Mouse (Mus musculus): ENCODE data around the gene Nhlh1. TPM values are rescaled to one million over a fixed set of nuclear protein-coding genes. Genes with fewer than 3 reads are reported as not detected.

The Nhlh1 gene
- polyA plus RNA-seq, 1 experiment from 2014 or later = not detected

DNA sequence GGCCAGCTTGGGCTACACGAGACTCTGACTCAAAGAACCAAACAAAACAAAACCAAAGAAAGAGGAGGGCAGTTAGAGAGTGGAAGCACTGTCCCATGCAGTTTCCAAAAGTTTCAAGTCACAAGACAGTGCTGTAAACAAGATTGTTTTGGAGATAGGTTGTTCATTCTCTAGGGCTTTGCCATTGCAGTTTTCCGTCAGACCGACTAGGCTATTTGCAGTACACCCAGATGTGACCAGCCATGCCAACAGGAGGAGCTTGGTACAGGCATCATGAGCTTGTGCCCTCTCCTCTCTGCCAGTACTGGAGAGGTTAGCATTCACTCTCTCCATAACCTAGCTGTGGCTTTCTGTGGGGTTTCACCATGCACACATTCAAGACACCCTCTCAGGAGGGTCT, 36.1 kb upstream of the Nhlh1 start:
- WGBS = 43% methylated on average over 3 of the region's 3 CpGs
- no peak overlapping the region for H3K4me3 ChIP-seq (replicated peaks; ENCODE audit: low read depth, low read length)
- ATAC-seq (replicated peaks; ENCODE audit: low FRiP score, low read depth) = peak; percentile 72
- no peaks in the 10 kb centered on the region for H3K4me1 ChIP-seq (replicated peaks; ENCODE audit: insufficient read depth, low read length)
- DNase-seq (ENCODE audit: low spot score) = peak; percentile 22
- peaks cover 69% of the 10 kb centered on the region for H3K36me3 ChIP-seq (ENCODE audit: insufficient read depth, low read length)
- no peak overlapping the region for H3K4me2 ChIP-seq (ENCODE audit: low read length)
- no peaks in the 10 kb centered on the region for H3K9me3 ChIP-seq (replicated peaks; ENCODE audit: low read length)
- peak overlapping the region; percentile 38 for H3K27ac ChIP-seq
- H3K9ac ChIP-seq (ENCODE audit: low read depth, low read length) = no peak overlapping the region
- no peaks in the 10 kb centered on the region for H3K27me3 ChIP-seq (ENCODE audit: insufficient read depth, low read length)
- TF ChIP-seq CTCF (IDR thresholded peaks at IDR 0.05; ENCODE audit: low read depth) = no peak

DNA sequence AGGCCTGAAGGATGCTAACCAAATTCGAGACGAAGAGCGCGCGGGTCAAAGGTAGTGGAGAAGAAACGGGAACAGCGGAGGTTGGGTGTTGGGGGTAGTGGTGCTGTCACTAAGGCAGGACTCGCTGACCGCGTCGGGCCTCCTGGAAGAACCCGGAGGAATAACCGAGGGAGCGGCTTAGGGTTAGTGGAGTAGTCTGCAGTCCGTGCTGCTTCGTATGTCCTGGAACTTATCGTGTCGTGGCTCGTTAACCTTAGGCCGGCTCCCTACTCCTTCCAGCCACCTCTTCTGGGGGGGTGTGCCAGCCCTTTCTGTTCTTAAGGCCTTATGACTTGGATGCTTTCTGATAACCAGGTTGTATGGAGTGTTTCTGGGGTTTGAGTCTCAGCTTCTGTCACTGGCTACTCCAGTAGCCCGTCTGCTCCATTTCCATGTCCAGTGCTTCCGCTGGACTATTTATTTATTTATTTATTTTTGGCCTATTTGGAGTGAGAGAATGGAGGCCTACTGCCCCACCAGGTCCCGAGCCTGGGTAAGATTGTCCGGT, 25.6 kb upstream of the Nhlh1 start:
- Histone ChIP-seq H3K27me3 (ENCODE audit: insufficient read depth, low read length) (no peaks in the 10 kb centered on the region), H3K4me1 (replicated peaks; ENCODE audit: insufficient read depth, low read length) (peaks cover 8% of the 10 kb centered on the region; the same call in 1 of the 2 replicates), H3K27ac (peak overlapping the region; percentile 82), H3K9ac (ENCODE audit: low read depth, low read length) (peak overlapping the region; percentile 90), H3K4me2 (ENCODE audit: low read length) (peak overlapping the region; percentile 70), H3K9me3 (replicated peaks; ENCODE audit: low read length) (no peaks in the 10 kb centered on the region), H3K4me3 (replicated peaks; ENCODE audit: low read depth, low read length) (peak overlapping the region; percentile 96), H3K36me3 (ENCODE audit: insufficient read depth, low read length) (peaks cover 11% of the 10 kb centered on the region)
- under 1% methylated on average over 24 of the region's 24 CpGs for WGBS
- DNase-seq (ENCODE audit: low spot score) (peak; percentile 59), ATAC-seq (replicated peaks; ENCODE audit: low FRiP score, low read depth) (peak; percentile 34; the same call in 1 of the 2 replicates)
- TF ChIP-seq CTCF (IDR thresholded peaks at IDR 0.05; ENCODE audit: low read depth) = no peak

DNA sequence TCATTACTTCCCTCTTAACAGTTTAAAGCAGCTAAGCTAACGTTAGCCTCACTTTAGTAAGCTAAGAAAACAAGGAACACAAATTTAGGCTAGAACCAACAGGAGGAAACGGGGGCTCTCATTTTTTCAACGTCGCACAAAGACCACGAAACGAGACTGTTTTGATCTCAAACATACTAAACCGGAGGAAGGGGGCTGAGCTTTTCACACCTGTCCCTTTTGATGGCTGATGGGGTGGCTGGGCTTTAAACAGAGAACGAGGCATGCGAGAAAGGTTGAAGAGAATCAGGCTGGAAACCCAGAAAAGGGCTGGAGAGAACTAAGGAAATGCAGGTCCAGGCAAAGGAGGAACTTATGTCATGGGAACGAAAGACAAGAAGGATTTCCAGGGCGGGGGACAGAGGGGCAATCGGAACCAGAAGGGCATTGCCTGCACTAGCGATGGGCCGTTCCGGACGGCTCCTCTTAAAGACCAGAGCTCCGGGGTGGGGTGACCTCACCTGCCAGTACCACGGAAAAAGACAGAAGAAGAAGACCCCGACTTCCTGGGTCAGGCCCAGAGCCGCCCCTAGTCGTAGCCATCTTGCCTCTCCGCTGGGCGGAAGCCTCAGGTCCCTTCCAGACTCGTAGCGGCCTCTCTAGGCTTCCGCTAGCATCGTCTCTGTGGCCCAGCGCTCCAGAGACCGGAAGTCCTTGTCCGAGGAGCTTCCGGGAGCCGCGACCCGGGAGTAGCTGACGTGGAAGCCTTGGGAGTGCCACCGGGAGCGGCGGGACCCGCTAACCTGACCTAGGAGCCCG, 24.9 kb upstream of the Nhlh1 start, which contains the start of the genes Copa and Ncstn:
Gene Copa (plus strand): TSS at position 429 of the 798 bp plus-strand sequence.
Gene Ncstn (minus strand): TSS at position 695 of the 798 bp plus-strand sequence.
- Histone ChIP-seq H3K27ac (peak within 1 kb of the TSS; percentile 82), H3K4me1 (replicated peaks; ENCODE audit: insufficient read depth, low read length) (peaks cover 8% of the 10 kb centered on the region; the same call in 1 of the 2 replicates), H3K27me3 (ENCODE audit: insufficient read depth, low read length) (no peaks in the 10 kb centered on the region), H3K9me3 (replicated peaks; ENCODE audit: low read length) (no peaks in the 10 kb centered on the region), H3K4me2 (ENCODE audit: low read length) (peak within 1 kb of the TSS; percentile 70), H3K36me3 (ENCODE audit: insufficient read depth, low read length) (peaks cover 12% of the 10 kb centered on the region), H3K9ac (ENCODE audit: low read depth, low read length) (peak within 1 kb of the TSS; percentile 90), H3K4me3 (replicated peaks; ENCODE audit: low read depth, low read length) (peak within 1 kb of the TSS; percentile 96)
- ATAC-seq (replicated peaks; ENCODE audit: low FRiP score, low read depth) (peak; percentile 97), DNase-seq (ENCODE audit: low spot score) (peak; percentile 98)
- peak; percentile 44 for TF ChIP-seq CTCF (IDR thresholded peaks at IDR 0.05; ENCODE audit: low read depth)
- under 1% methylated on average over 40 of the region's 40 CpGs for WGBS

DNA sequence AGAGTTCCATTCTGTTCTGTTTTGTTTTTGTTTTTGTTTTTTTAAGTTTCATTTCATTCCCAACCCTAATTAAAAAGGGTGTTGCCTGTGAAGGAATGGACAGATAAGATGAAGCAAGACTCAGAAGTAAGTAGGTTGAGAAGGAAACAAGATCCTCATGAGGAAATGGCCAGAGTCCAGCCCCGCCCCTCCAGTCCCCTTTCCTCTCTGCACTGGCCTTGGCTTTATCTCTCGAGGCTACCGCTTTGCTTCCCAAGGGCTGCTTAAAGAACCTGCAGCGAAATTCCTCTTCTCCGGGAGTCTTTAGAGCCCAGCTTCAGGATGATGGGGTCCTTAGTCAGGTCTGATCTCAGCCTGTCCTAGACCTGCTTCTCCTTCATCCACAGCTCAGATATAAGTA, 20.6 kb upstream of the Nhlh1 start:
- 67% methylated on average over 5 of the region's 5 CpGs for WGBS
- Histone ChIP-seq H3K27ac (no peak overlapping the region), H3K4me2 (ENCODE audit: low read length) (no peak overlapping the region), H3K4me3 (replicated peaks; ENCODE audit: low read depth, low read length) (no peak overlapping the region), H3K9ac (ENCODE audit: low read depth, low read length) (no peak overlapping the region), H3K9me3 (replicated peaks; ENCODE audit: low read length) (no peaks in the 10 kb centered on the region), H3K27me3 (ENCODE audit: insufficient read depth, low read length) (no peaks in the 10 kb centered on the region), H3K36me3 (ENCODE audit: insufficient read depth, low read length) (peaks cover 46% of the 10 kb centered on the region), H3K4me1 (replicated peaks; ENCODE audit: insufficient read depth, low read length) (no peaks in the 10 kb centered on the region)
- no peak for TF ChIP-seq CTCF (IDR thresholded peaks at IDR 0.05; ENCODE audit: low read depth)
- no peak for DNase-seq (ENCODE audit: low spot score)
- ATAC-seq (replicated peaks; ENCODE audit: low FRiP score, low read depth) = no peak

DNA sequence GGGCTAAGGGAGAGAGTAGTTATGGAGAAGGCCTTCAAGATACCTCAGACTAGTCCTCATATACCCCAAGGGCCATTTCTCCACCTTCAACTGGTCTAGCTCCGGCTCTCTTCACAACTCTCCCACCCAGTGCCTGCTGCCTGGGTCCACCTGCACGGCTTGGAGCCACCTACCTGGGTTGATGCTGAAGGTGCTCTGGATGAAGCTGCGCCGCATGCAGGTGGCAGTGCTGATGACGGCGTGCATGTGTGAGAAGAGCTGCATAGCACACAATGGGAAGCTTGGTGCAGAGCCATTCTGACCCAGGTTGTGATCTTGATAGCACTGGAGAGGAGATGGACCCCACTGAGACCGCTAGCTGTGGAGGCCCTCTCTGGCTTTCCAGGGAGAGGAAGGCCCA, 15.2 kb upstream of the Nhlh1 start:
- peaks cover 86% of the 10 kb centered on the region for H3K36me3 ChIP-seq (ENCODE audit: insufficient read depth, low read length)
- ATAC-seq (replicated peaks; ENCODE audit: low FRiP score, low read depth) (0 out of 2 replicates have a peak, but pooled peaks have one; percentile 19), DNase-seq (ENCODE audit: low spot score) (no peak)
- 97% methylated on average over 7 of the region's 7 CpGs for WGBS
- no peak for TF ChIP-seq CTCF (IDR thresholded peaks at IDR 0.05; ENCODE audit: low read depth)
- H3K27me3 ChIP-seq (ENCODE audit: insufficient read depth, low read length) = no peaks in the 10 kb centered on the region
- H3K9me3 ChIP-seq (replicated peaks; ENCODE audit: low read length) = no peaks in the 10 kb centered on the region
- no peak overlapping the region for H3K9ac ChIP-seq (ENCODE audit: low read depth, low read length)
- no peak overlapping the region for H3K4me3 ChIP-seq (replicated peaks; ENCODE audit: low read depth, low read length)
- no peak overlapping the region for H3K4me2 ChIP-seq (ENCODE audit: low read length)
- H3K27ac ChIP-seq = no peak overlapping the region
- H3K4me1 ChIP-seq (replicated peaks; ENCODE audit: insufficient read depth, low read length) = no peaks in the 10 kb centered on the region

DNA sequence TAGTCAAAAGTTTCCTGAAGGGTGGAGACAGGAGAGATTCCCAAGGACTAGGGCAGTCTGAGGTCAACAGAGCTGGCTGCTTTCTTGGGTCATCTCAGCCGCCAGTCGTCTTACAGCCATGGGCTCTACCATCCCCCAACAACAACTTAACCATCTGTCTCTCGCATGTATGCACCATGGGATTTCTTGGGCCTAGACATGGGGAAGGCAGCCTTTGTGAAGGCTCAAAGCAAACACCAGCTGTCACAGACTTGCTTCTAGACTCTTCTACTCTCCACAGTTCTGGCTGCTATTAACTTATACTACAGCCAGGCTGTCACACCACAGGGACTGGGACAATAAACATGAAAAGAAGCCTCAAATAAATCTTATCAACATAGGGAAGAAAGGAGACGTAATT, 14.2 kb upstream of the Nhlh1 start:
- DNase-seq (ENCODE audit: low spot score) (no peak), ATAC-seq (replicated peaks; ENCODE audit: low FRiP score, low read depth) (no peak)
- Histone ChIP-seq H3K4me2 (ENCODE audit: low read length) (no peak overlapping the region), H3K9ac (ENCODE audit: low read depth, low read length) (no peak overlapping the region), H3K4me1 (replicated peaks; ENCODE audit: insufficient read depth, low read length) (no peaks in the 10 kb centered on the region), H3K27me3 (ENCODE audit: insufficient read depth, low read length) (no peaks in the 10 kb centered on the region), H3K36me3 (ENCODE audit: insufficient read depth, low read length) (peaks cover 95% of the 10 kb centered on the region), H3K27ac (no peak overlapping the region), H3K9me3 (replicated peaks; ENCODE audit: low read length) (no peaks in the 10 kb centered on the region), H3K4me3 (replicated peaks; ENCODE audit: low read depth, low read length) (no peak overlapping the region)
- TF ChIP-seq CTCF (IDR thresholded peaks at IDR 0.05; ENCODE audit: low read depth) = no peak
- WGBS = 56% methylated on average over 4 of the region's 4 CpGs

All from kidney, postnatal 0 days (tissue).